Mouse (Mus musculus): ENCODE measurements around the gene Dapk3.

GRCm38 (mm10) chr10:81136706-81137231 is 46.0 kb upstream of the Dapk3 start:
- TF ChIP-seq CTCF (IDR thresholded peaks at IDR 0.05; ENCODE audit: low read depth, low read length), result no peak
- TF ChIP-seq TAL1 (conservative IDR thresholded peaks at IDR 0.05; ENCODE audit: low read depth, low read length), result no peak
- no peak for TF ChIP-seq GATA1 (IDR thresholded peaks at IDR 0.05; ENCODE audit: borderline replicate concordance, low read length)
- no peak for TF ChIP-seq POLR2AphosphoS5 (IDR thresholded peaks at IDR 0.05; ENCODE audit: insufficient replicate concordance, low read depth, low read length)
- no peak for TF ChIP-seq GATA2 (IDR thresholded peaks at IDR 0.05; ENCODE audit: borderline replicate concordance, low read depth, low read length)

All from G1E (cell line).